Mouse (Mus musculus) telencephalon, adult 2 months (tissue): Measurements from ENCODE around the gene Psmc3ip.
"Not testable (repeated sequence)": the region's sequence is repeated elsewhere in the genome, so short reads cannot be mapped to it uniquely, and the experiment has no call there.

Experiments used
- DNase-seq: peaks from one replicate; pipeline ENCODE4 v3.0.0-alpha.2; 2011; ENCODE audit warnings: low read depth, low spot score

Psmc3ip gene

GRCm38 (mm10) chr11:101095314-101096024 lies at the start of gene Psmc3ip:
Psmc3ip (minus strand) TSS chr11:101095436.
- DNase-seq = peak; percentile 91

GRCm38 (mm10) chr11:101143338-101144225 lies 48.3 kb upstream of the Psmc3ip start:
- DNase-seq = no peak

GRCm38 (mm10) chr11:101142215-101142967 lies 47.2 kb upstream of the Psmc3ip start:
- DNase-seq = no peak

GRCm38 (mm10) chr11:101141088-101141487 lies 45.9 kb upstream of the Psmc3ip start:
- no peak for DNase-seq

GRCm38 (mm10) chr11:101140164-101140819 lies 45.1 kb upstream of the Psmc3ip start:
- DNase-seq = no peak

GRCm38 (mm10) chr11:101138536-101139181 lies 43.4 kb upstream of the Psmc3ip start:
- DNase-seq = no peak

GRCm38 (mm10) chr11:101137000-101137399 lies 41.8 kb upstream of the Psmc3ip start:
- DNase-seq = no peak

GRCm38 (mm10) chr11:101134217-101134865 lies 39.1 kb upstream of the Psmc3ip start:
- no peak for DNase-seq

GRCm38 (mm10) chr11:101133037-101133436 lies 37.8 kb upstream of the Psmc3ip start:
- DNase-seq = no peak

GRCm38 (mm10) chr11:101131701-101132100 lies 36.5 kb upstream of the Psmc3ip start:
- no peak for DNase-seq

GRCm38 (mm10) chr11:101131187-101131586 lies 36.0 kb upstream of the Psmc3ip start:
- DNase-seq = no peak

GRCm38 (mm10) chr11:101130056-101130756 lies 35.0 kb upstream of the Psmc3ip start:
- DNase-seq = no peak

- no peak for DNase-seq
These were observed 33.9 kb upstream of the Psmc3ip start for GRCm38 (mm10) chr11:101128996-101129577.

- no peak for DNase-seq
These were observed 31.8 kb upstream of the Psmc3ip start for GRCm38 (mm10) chr11:101127075-101127474.

GRCm38 (mm10) chr11:101125008-101125407 lies 29.8 kb upstream of the Psmc3ip start:
- not testable (repeated sequence) for DNase-seq

GRCm38 (mm10) chr11:101124494-101124893 lies 29.3 kb upstream of the Psmc3ip start:
- not testable (repeated sequence) for DNase-seq

- no peak for DNase-seq
These were observed 25.4 kb upstream of the Psmc3ip start for GRCm38 (mm10) chr11:101120545-101121188.

- DNase-seq = peak; percentile 98
These were observed 24.7 kb upstream of the Psmc3ip start, which contains the start of the genes Retreg3 and Tubg1 for GRCm38 (mm10) chr11:101119761-101120544. Retreg3 (minus strand) TSS chr11:101119893. Tubg1 (plus strand) TSS chr11:101119938.
